Mouse (Mus musculus) intestine, embryonic 16.5 days (tissue): ENCODE results near the gene Gm35549. TPM values are rescaled to one million over a fixed set of nuclear protein-coding genes. Genes with fewer than 3 reads are reported as not detected.
"Not testable (repeated sequence)": the region's sequence is repeated elsewhere in the genome, so short reads cannot be mapped to it uniquely, and the experiment has no call there.

Experiments used
- ATAC-seq: fragments of 200-750 bp; cut with Nextera tagmentation; 2 replicates; pipeline ENCODE4 v1.8.0; 2017; ENCODE audit warnings: moderate TSS enrichment, moderate library complexity
- H3K27ac ChIP-seq: fragments of 300-500 bp; sonication (generic); 2 replicates; pipeline ENCODE4 v1.5.1; 2014; ENCODE audit warnings: mild to moderate bottlenecking, low read length
- H3K27me3 ChIP-seq: fragments of 300-500 bp; sonication (generic); replicated peaks from 2 replicates; pipeline ENCODE4 v1.6.1; 2014; ENCODE audit warnings: low read length, control low read depth, mixed read lengths; ENCODE audit not compliant: control insufficient read depth, insufficient read depth
- H3K36me3 ChIP-seq: fragments of 300-500 bp; sonication (generic); 2 replicates; pipeline ENCODE4 v1.6.1; 2014; ENCODE audit warnings: low read length, control low read depth; ENCODE audit not compliant: control insufficient read depth, insufficient read depth
- H3K4me1 ChIP-seq: fragments of 300-500 bp; sonication (generic); 2 replicates; pipeline ENCODE4 v1.6.1; 2014; ENCODE audit warnings: low read length, control low read depth, mixed read lengths; ENCODE audit not compliant: control insufficient read depth, insufficient read depth
- H3K4me2 ChIP-seq: fragments of 300-500 bp; sonication (generic); 2 replicates; pipeline ENCODE4 v1.6.1; 2014; ENCODE audit warnings: low read depth, low read length, control low read depth
- H3K4me3 ChIP-seq: fragments of 300-500 bp; sonication (generic); 2 replicates; pipeline ENCODE4 v1.5.1; 2014; ENCODE audit warnings: mild to moderate bottlenecking, low read length
- H3K9ac ChIP-seq: fragments of 300-500 bp; sonication (generic); 2 replicates; pipeline ENCODE4 v1.6.1; 2014; ENCODE audit warnings: low read depth, low read length
- H3K9me3 ChIP-seq: fragments of 300-500 bp; sonication (generic); 2 replicates; pipeline ENCODE4 v1.6.1; 2016; ENCODE audit warnings: low read length, control low read depth; ENCODE audit not compliant: control insufficient read depth
- WGBS: fragments of 180-500 bp; shearing (Covaris S2); extraction: QIAGEN DNeasy Blood & Tissue Kit; methylation state at CpG from one replicate; pipeline ENCODE4 v1.1.7; 2014; 5-methylcytosine and 5-hydroxymethylcytosine counted together
- polyA plus RNA-seq: library from polyadenylated mRNA; unstranded; fragments of >200 nt; fragmentation: Nextera tagmentation; extraction: Ambion mirVana; gene quantifications from 2 replicates; pipeline ENCODE4 v1.2.1, GENCODE M21; 2015

Gene Gm35549
- polyA plus RNA-seq, 1 experiment from 2014 or later, result not detected

DNA sequence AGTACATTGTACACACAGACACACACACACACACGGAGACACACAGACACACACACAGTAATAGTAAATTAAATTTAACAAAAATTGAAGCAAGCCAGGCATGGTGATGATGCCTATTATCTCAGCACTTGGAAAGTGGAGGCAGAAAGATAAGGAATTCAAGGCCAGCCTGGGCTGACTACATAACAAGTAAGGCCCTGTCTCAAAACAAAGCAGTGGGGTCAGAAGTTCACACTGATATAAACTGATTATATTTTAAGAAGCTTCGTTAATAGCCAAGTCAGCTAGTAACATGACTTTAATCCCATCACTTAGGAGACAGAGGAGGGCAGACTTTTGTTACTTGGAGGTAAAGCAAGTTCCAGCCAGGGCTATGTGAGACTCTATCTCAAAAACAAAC is 19.9 kb upstream of the Gm35549 start:
- Histone ChIP-seq H3K27me3 (no peaks in the 10 kb centered on the region), H3K4me1 (peaks cover 9% of the 10 kb centered on the region), H3K27ac (no peak overlapping the region), H3K36me3 (peaks cover 33% of the 10 kb centered on the region), H3K4me2 (no peak overlapping the region), H3K9ac (no peak overlapping the region), H3K9me3 (peaks cover 29% of the 10 kb centered on the region), H3K4me3 (no peak overlapping the region)
- no peak for ATAC-seq
- 49% methylated on average over 2 of the region's 2 CpGs for WGBS

DNA sequence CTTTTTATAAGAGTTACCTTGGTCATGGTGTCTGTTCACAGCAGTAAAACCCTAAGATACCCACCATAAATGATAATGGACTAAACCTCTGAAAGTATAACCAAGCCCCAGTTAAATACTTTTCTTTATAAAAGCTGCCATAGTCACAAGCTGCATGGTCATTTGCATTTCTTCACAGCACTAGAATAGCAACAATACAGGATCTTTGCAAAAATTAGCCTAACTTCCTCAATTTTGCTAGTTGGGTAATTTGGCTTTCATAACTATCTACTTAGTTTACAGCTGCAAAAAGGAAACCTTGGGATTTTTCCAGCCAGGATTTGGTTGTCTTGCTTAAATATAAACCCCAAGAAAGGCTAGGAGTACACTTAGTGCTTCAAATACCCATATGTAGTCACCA is 16.9 kb upstream of the Gm35549 start:
- no peak for ATAC-seq
- Histone ChIP-seq H3K36me3 (peaks cover 60% of the 10 kb centered on the region), H3K4me1 (peaks cover 7% of the 10 kb centered on the region), H3K4me3 (no peak overlapping the region), H3K27ac (no peak overlapping the region), H3K4me2 (no peak overlapping the region), H3K9me3 (peaks cover 35% of the 10 kb centered on the region), H3K9ac (no peak overlapping the region), H3K27me3 (no peaks in the 10 kb centered on the region)

- Histone ChIP-seq H3K27me3 (no peaks in the 10 kb centered on the region), H3K9ac (no peak overlapping the region), H3K36me3 (peaks cover 87% of the 10 kb centered on the region), H3K27ac (no peak overlapping the region), H3K4me2 (no peak overlapping the region), H3K4me3 (no peak overlapping the region), H3K4me1 (no peaks in the 10 kb centered on the region), H3K9me3 (peaks cover 39% of the 10 kb centered on the region)
- 99% methylated on average over 3 of the region's 3 CpGs for WGBS
- no peak for ATAC-seq
Measured at GRCm38 (mm10) chr9:122856716-122857115, 12.9 kb upstream of the Gm35549 start.

GRCm38 (mm10) chr9:122855617-122856016 is 11.8 kb upstream of the Gm35549 start:
- peaks cover 34% of the 10 kb centered on the region for H3K9me3 ChIP-seq
- H3K4me2 ChIP-seq, result no peak overlapping the region
- H3K36me3 ChIP-seq, result peaks cover 80% of the 10 kb centered on the region
- H3K27me3 ChIP-seq, result no peaks in the 10 kb centered on the region
- WGBS, result 95% methylated on average over 4 of the region's 4 CpGs
- ATAC-seq, result no peak
- no peak overlapping the region for H3K4me3 ChIP-seq
- H3K4me1 ChIP-seq, result no peaks in the 10 kb centered on the region
- H3K9ac ChIP-seq, result no peak overlapping the region
- H3K27ac ChIP-seq, result no peak overlapping the region

GRCm38 (mm10) chr9:122855141-122855540 is 11.3 kb upstream of the Gm35549 start:
- not testable (repeated sequence) for H3K4me2 ChIP-seq, H3K4me1 ChIP-seq, H3K27ac ChIP-seq, H3K9ac ChIP-seq, ATAC-seq, H3K4me3 ChIP-seq, H3K27me3 ChIP-seq
- Histone ChIP-seq H3K9me3 (peaks cover 29% of the 10 kb centered on the region), H3K36me3 (peaks cover 80% of the 10 kb centered on the region)
- WGBS, result 91% methylated on average over 1 of the region's 7 CpGs

DNA sequence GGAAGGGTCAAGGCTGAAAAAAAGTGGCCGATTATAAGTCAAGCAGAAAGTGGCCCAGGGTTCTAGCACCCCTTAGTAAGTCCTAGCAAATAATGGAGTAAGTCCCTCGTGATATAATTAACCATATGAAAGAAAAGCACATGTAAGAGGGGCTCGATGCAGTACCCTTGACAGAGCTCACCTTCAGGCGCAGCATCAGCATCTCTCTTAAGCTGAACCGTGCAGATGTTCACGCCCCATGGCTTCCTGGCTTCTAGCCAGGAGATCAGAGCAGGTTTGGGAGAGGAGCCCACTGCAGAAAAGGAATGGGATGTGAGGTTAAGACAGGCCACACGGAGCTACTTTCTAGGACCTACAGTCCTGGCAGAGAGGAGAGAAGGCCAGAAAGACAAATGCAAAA is 10.7 kb upstream of the Gm35549 start:
- H3K4me1 ChIP-seq, result no peaks in the 10 kb centered on the region
- no peak for ATAC-seq
- peaks cover 24% of the 10 kb centered on the region for H3K9me3 ChIP-seq
- peaks cover 80% of the 10 kb centered on the region for H3K36me3 ChIP-seq
- WGBS, result 93% methylated on average over 7 of the region's 7 CpGs
- H3K9ac ChIP-seq, result no peak overlapping the region
- H3K27me3 ChIP-seq, result no peaks in the 10 kb centered on the region
- no peak overlapping the region for H3K27ac ChIP-seq
- no peak overlapping the region for H3K4me3 ChIP-seq
- H3K4me2 ChIP-seq, result no peak overlapping the region

DNA sequence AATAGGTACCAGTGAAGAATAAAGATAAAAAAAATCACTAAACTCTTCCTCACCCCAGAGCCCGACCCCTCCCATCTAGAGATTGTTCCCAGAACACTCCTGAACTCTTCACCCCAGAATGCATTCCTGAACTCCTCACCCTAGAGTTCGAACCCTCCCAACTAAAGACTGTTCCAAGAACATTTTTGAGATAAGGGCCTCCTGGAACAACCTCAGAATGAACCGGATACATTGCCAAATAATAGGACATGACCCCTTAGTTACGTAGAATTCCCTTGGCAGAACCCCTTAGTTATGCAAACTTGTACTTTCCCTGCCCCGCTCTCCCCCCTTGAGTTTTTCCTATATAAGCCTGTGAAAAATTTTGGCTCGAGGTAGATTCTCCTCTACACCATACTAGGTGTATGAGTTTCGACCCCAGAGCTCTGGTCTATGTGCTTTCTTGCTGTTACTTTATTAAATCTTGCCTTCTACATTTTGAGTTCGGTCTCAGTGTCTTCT is 4.0 kb upstream of the Gm35549 start:
- not testable (repeated sequence) for H3K4me3 ChIP-seq, H3K27me3 ChIP-seq, H3K4me2 ChIP-seq, H3K27ac ChIP-seq, ATAC-seq, H3K9me3 ChIP-seq, H3K9ac ChIP-seq, H3K4me1 ChIP-seq
- 85% methylated on average over 7 of the region's 8 CpGs for WGBS
- H3K36me3 ChIP-seq, result peaks cover 28% of the 10 kb centered on the region

- Histone ChIP-seq H3K27ac (no peak overlapping the region), H3K9me3 (no peaks in the 10 kb centered on the region), H3K36me3 (peaks cover 15% of the 10 kb centered on the region; the same call in 1 of the 2 replicates), H3K27me3 (no peaks in the 10 kb centered on the region), H3K4me3 (no peak overlapping the region), H3K4me2 (no peak overlapping the region), H3K9ac (no peak overlapping the region), H3K4me1 (no peaks in the 10 kb centered on the region)
- no peak for ATAC-seq
Measured at GRCm38 (mm10) chr9:122846156-122846555, 2.3 kb upstream of the Gm35549 start.

DNA sequence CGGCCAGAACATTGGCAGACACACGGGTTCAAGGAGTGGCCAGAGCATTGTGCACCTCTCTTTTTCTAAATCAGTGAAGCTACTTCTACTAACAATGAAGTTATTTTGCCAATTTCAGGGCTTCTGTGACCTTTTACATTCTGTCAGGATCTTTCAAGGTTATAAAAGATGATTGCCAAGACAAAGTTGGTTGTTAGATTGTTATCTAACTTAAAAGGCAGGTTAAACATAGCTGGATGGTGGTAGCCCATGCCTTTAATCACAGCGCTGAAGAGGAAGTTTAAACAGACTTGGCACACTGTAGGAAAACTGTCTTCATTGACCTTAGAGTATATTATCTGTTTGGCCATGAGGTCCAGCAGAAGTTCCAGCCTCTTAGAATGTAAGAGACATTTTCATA is 1.8 kb upstream of the Gm35549 start:
- H3K4me3 ChIP-seq, result no peak overlapping the region
- H3K27me3 ChIP-seq, result no peaks in the 10 kb centered on the region
- no peak overlapping the region for H3K27ac ChIP-seq
- H3K4me2 ChIP-seq, result no peak overlapping the region
- no peaks in the 10 kb centered on the region for H3K4me1 ChIP-seq
- 83% methylated on average over 3 of the region's 3 CpGs for WGBS
- H3K36me3 ChIP-seq, result peaks cover 13% of the 10 kb centered on the region; the same call in 1 of the 2 replicates
- no peak overlapping the region for H3K9ac ChIP-seq
- H3K9me3 ChIP-seq, result no peaks in the 10 kb centered on the region
- ATAC-seq, result no peak

DNA sequence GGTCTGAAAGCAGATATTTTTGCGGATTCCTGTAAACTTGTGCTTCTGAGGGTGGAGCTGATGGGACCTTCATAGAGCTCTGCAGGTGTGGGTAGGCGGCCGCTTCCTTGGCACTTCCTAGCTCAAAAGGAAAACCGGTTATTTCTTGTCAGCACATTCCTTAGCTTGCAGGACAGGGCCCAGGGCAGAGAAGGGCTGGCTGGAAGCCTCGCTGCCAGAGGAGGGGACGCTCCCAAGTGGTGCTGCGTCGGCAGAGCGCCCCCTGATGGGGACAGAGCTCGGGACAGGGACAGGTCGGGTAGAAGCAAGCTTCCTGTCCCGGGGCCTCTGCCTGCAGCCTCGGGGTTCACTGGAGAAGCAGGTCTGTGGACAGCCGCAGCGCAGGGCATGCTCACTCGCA is 6.2 kb downstream of the Gm35549 start:
- no peak overlapping the region for H3K4me2 ChIP-seq
- ATAC-seq, result peak; percentile 80

More for the DNA sequence above, 6.2 kb downstream of the Gm35549 start:
- no peaks in the 10 kb centered on the region for H3K36me3 ChIP-seq
- no peak overlapping the region; the same call in 1 of the 2 replicates for H3K9ac ChIP-seq
- H3K4me3 ChIP-seq, result no peak overlapping the region
- H3K4me1 ChIP-seq, result no peaks in the 10 kb centered on the region
- H3K9me3 ChIP-seq, result no peaks in the 10 kb centered on the region
- H3K27me3 ChIP-seq, result no peaks in the 10 kb centered on the region
- 28% methylated on average over 16 of the region's 16 CpGs for WGBS
- no peak overlapping the region; the same call in 1 of the 2 replicates for H3K27ac ChIP-seq
